Mouse (Mus musculus) ZHBTc4 (cell line): ENCODE data around the gene Wdr26.

ENCODE experiments used
- DNase-seq: peaks from one replicate; pipeline ENCODE4 v3.0.0-alpha.2; 2011; ENCODE audit warnings: low read depth, low spot score

The Wdr26 gene

DNA sequence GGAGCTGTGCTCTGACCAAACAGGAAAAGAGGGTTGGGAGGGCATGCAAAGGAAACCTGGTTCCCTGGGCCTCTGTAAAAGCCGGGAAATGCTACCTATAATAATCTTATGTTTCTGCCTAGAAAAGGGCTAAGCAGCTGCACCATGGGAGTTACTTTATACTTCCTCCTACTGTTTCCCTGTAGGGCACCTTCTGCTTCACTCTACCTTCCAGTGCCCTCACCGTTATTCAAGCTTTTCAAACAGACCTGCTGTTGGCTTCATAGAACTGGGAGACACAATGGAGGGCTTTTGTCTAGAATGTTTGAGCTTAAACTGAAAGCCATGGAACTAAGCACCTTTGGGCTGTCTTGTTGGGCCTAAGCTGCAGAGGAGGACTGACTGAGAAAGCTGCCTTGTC, 44.0 kb downstream of the Wdr26 start:
- DNase-seq: no peak

DNA sequence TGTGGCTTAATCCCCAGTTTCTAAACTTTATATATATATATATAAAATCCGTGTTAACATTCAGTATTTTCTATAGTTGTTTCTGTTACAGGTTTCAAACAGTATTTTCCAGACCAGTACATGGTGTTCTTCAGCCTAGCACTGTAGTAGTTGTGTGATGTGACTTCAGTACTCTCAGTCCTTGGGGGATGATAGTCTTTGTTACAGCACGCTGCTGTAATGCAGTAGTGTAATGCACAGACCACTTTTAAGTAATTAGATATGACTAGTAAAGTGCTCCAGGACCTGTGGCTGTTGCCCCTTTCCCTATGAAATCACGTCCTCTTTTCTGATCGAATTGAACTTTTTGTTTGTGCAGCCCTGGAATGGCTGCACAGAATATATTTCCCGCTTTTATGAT, 60.3 kb downstream of the Wdr26 start:
- DNase-seq: no peak

- DNase-seq: peak; percentile 94
These were observed 60.8 kb downstream of the Wdr26 start for GRCm38 (mm10) chr1:181150827-181151534.

DNA sequence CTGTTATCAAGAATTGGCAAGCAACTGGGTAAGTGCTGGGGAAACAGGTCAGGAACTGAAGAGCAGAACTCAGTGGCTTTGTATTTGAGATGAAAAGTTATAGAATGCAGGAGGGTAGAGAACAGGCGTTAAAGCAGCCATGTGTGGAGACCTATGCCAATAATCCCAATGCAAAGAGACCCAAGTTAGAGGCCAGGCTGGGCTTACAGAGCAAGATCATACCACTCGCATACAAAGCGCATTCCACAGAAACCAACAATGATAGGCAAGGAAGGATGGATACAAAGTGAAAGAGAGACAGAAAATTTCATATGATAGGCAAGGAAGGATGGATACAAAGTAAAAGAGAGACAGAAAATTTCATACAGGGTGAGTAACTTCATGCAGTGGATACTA, 61.4 kb downstream of the Wdr26 start:
- no peak for DNase-seq

- no peak for DNase-seq
These were observed 62.3 kb downstream of the Wdr26 start for GRCm38 (mm10) chr1:181149373-181150017.

DNA sequence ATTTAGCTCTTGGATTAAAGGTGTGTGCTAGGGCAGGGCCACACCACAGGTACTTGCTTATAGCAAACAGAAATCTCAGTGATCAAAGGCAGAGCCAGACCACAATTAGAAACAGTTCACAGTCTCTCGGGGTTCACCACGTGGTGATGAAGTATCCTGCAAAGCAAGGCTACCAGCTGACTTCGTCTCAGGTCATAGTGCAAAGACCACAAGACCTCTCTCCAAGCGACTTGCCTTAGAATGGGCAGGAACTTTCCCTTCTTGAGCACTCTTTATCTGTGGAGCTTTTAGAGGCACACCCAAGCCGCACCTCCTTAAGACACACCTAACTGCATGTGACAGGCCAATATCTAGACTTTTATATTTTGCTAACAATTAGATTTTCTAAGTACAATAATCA, 63.3 kb downstream of the Wdr26 start:
- peak; percentile 23 for DNase-seq

- DNase-seq: no peak
These were observed 65.6 kb downstream of the Wdr26 start for GRCm38 (mm10) chr1:181146187-181146586.

DNA sequence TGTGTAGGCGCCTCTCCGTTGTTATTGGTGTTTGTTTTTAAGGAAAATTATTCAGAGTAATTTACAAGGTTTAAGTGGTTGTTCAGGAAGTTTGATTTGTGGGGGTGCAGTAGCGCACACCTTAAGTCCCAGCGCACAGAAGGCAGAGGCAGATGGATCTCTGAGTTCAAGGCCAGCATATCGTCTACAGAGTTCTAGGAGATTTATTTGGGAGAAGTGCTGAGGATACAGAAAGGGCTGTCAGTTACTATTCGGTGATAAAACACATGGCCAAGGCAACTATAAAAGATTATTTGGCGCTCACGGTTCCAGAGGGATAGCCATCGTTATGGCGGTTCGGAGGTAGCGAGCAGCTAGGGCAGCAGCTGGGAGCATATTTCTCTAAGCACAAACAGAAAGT, 66.8 kb downstream of the Wdr26 start:
- DNase-seq: no peak

DNA sequence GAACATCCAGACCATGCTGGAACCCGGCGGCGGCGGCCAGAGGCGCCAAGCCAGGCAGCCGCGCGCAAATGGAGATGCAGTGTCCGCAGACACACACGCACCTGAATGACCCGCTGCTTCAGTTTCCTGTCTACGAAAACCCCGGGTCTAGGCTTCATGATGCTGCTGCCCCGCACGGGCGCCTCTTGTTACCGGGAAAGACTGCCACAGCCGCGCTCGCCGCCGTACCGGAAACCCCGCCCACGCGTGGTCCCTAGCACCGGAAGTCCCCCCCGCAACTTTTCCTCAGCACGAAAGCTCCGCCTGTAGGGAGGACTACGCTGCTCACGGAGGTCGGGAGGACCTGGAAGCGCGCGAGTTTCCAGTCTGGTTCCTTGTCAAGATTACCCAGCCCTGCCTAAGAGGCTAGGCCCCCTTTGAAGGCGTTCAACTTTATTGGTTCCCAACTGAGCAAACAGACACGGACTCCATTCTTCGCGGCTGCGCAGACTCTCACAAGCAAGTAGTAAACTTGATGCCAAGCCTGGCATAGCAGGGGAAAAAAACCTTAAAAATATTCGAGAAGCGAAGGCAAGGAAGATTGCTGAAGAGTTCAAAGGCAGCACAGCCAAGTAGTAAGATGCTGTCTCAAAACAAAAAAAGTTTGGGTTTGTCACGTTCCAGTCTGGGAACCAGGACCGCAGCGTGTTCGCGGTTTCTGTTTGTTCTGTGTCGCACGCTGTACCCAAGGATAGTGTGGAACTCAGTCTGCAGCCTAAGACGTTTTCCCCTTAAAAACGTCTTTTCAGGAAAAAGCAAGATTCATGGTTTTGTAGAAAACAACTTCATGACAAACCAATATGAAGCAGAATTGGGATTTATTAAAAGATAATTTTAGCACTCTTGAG, 67.6 kb downstream of the Wdr26 start, which contains the start of the genes Nvl and Cnih4:
Nvl (minus strand) TSS at position 255 of the 887 bp plus-strand sequence.
Cnih4 (plus strand) TSS at position 744 of the 887 bp plus-strand sequence.
- peak; percentile 99 for DNase-seq

DNA sequence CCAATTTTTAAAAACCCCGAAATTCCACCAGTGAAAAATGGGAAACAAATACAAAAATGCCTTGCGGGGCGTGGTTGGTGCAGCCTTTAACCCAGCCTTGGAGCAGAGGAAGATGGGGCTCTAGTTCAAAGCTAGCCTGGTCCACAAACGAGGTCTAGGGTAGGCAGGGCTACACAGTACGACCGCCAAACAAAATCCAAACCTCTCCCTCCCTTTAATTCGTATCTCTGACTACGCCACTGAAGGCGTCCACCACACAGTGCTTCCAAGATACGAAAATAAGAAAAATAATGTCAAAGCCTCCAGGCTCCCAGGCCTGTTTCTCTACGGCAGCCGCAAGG, 68.2 kb downstream of the Wdr26 start:
- DNase-seq: no peak

DNA sequence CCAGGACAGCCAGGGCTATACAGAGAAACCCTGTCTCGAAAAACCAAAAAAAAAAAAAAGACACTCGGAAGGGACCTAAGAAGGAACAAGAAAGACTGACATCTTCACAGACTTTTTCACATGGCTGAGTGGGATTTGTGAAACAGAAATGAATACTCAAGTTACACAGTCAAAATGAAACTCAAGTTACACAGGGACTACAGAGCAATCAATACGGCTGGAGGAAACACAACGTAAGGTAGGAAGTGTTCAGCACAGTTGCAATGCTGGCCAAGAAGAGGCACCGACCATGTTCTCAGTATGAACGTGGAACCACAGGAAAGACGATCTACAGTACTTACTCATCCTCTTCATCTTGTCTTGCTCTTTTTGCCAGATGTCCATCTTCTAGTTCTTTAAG, 73.1 kb downstream of the Wdr26 start:
- DNase-seq: no peak

DNA sequence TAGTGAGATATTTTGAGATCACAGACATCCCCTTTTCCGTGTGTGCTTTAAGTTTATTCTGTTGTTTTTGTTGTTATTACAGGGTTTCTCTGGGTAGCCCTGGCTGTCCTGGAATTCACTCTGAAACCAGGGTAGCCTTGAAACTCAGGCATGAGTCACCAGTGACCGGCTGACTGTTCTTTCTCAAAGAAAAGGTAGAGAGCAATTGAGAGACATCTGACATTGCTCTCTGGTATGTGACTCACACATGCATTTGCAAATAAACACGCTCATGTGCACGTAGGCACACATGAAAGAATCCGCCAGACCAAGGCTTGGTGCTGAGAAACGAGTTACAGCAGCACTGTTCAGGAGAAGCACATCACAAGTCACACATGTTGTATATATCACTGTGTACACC, 79.9 kb downstream of the Wdr26 start:
- DNase-seq: no peak

DNA sequence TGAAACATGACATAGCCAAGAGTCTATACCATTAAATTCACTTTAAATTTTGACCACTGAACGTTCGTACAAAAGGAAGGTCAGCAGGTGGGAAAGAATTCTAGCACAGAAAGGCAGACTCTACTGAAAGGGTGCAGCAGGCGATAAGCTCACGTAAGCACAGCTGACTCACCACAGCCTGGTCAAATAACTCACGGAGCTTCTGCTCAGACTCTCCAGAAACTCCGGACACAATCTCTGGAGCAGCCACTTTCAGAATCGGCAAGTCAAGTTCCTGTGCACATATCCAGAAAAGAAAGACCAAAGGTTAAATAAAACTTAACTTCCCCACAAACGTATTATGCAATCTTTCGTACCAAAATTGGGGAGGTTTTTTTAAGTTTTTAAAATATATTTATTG, 85.0 kb downstream of the Wdr26 start:
- DNase-seq: no peak

GRCm38 (mm10) chr1:181125916-181126315, 85.9 kb downstream of the Wdr26 start:
- DNase-seq: no peak

GRCm38 (mm10) chr1:181124145-181124544, 87.7 kb downstream of the Wdr26 start:
- DNase-seq: no peak
